Mouse (Mus musculus): ENCODE measurements around the gene Mettl18. TPM values are rescaled to one million over a fixed set of nuclear protein-coding genes. Genes with fewer than 3 reads are reported as not detected.

Gene Mettl18
- total and polyA plus RNA-seq, 2 experiments from 2014 or later = 4.9 to 6.8 TPM

DNA sequence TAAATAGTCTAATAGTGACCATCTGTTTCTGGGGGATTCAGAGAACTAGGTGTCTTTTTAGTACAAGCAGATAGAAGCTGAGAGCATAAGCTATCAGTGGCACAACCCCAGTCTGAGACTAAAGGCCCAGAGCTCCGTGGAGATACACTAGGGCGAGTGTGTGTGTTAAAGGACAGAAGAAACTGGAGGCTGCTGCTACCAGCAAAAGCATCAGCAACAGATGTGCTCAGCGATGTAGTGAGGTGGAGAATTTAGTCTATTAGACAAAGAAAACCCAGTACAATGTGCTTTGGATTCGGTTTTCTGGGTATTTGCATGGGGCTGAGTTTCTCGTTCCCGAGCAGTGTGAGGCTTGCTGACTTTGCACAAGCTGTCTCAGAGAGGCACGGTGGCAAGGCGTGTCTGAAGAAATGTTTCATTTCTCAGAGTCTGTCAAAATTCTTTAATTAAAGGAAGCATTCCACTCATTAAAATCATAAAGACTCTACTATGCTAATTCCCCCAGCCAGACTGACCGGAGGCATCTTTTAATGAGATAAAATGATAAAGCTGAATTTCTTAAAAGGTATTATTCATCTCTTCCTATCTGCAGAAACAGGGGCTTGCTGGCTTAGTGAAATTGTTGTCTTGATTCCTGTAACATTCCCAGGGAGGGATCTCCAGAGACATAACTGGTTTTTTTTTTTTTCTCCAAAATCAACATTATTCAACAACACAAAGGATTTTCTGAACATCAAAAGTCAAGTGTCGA lies 45.9 kb downstream of the Mettl18 start:
- Histone ChIP-seq H3K36me3 (ENCODE audit: insufficient read depth) (no peaks in the 10 kb centered on the region), H3K4me1 (ENCODE audit: insufficient read depth) (no peaks in the 10 kb centered on the region), H3K9ac (no peak overlapping the region), H3K9me3 (ENCODE audit: low read length) (no peaks in the 10 kb centered on the region), H3K27me3 (ENCODE audit: insufficient read depth, low read length) (no peaks in the 10 kb centered on the region), H3K4me3 (ENCODE audit: low read depth, low read length) (no peak overlapping the region), H3K4me2 (ENCODE audit: low read depth) (no peak overlapping the region), H3K27ac (ENCODE audit: low read depth, low read length) (no peak overlapping the region)
- no peak for DNase-seq
- TF ChIP-seq CTCF (IDR thresholded peaks at IDR 0.05; ENCODE audit: low read depth) = no peak
- ATAC-seq = no peak
- WGBS = 66% methylated on average over 10 of the region's 10 CpGs

- TF ChIP-seq CTCF (IDR thresholded peaks at IDR 0.05; ENCODE audit: low read depth) = no peak
- Histone ChIP-seq H3K36me3 (ENCODE audit: insufficient read depth) (no peaks in the 10 kb centered on the region), H3K9ac (no peak overlapping the region), H3K4me3 (ENCODE audit: low read depth, low read length) (no peak overlapping the region), H3K4me2 (ENCODE audit: low read depth) (no peak overlapping the region), H3K27ac (ENCODE audit: low read depth, low read length) (no peak overlapping the region), H3K4me1 (ENCODE audit: insufficient read depth) (no peaks in the 10 kb centered on the region), H3K27me3 (ENCODE audit: insufficient read depth, low read length) (no peaks in the 10 kb centered on the region), H3K9me3 (ENCODE audit: low read length) (no peaks in the 10 kb centered on the region)
- 26% methylated on average over 3 of the region's 3 CpGs for WGBS
- ATAC-seq (no peak), DNase-seq (no peak)
Measured at GRCm38 (mm10) chr1:164043549-164043948, 48.9 kb downstream of the Mettl18 start.

Other genes with a start within 250 kb of the Mettl18 start
- 193 and 205 TPM in 2 replicates for gene Kifap3, start 215.3 kb upstream of the Mettl18 start, total RNA-seq (2014; rRNA removed)
- 127 and 144 TPM in 2 replicates for gene Kifap3, start 215.3 kb upstream of the Mettl18 start, polyA plus RNA-seq (2015; fragmentation: Nextera tagmentation; extraction: Ambion mirVana)
- gene Scyl3, start 65.8 kb upstream of the Mettl18 start, total RNA-seq (2014; rRNA removed) = 17.1 and 29.6 TPM in 2 replicates
- gene Scyl3, start 65.8 kb upstream of the Mettl18 start, polyA plus RNA-seq (2015; fragmentation: Nextera tagmentation; extraction: Ambion mirVana) = 9.0 and 11.3 TPM in 2 replicates
- gene BC055324, start 93 bp upstream of the Mettl18 start, total RNA-seq (2014; rRNA removed) = 4.9 and 5.0 TPM in 2 replicates
- 1.6 and 1.7 TPM in 2 replicates for gene BC055324, start 93 bp upstream of the Mettl18 start, polyA plus RNA-seq (2015; fragmentation: Nextera tagmentation; extraction: Ambion mirVana)
- not detected in 2 replicates for gene Sele, start 53.3 kb downstream of the Mettl18 start, total RNA-seq (2014; rRNA removed)
- gene Sele, start 53.3 kb downstream of the Mettl18 start, polyA plus RNA-seq (2015; fragmentation: Nextera tagmentation; extraction: Ambion mirVana) = not detected in 2 replicates
- gene Sell, start 67.1 kb downstream of the Mettl18 start, total RNA-seq (2014; rRNA removed) = 0.14 and 0.15 TPM in 2 replicates
- 0.11 and 0.14 TPM in 2 replicates for gene Sell, start 67.1 kb downstream of the Mettl18 start, polyA plus RNA-seq (2015; fragmentation: Nextera tagmentation; extraction: Ambion mirVana)
- gene Selp, start 120.4 kb downstream of the Mettl18 start, total RNA-seq (2014; rRNA removed) = not detected in 2 replicates
- gene Selp, start 120.4 kb downstream of the Mettl18 start, polyA plus RNA-seq (2015; fragmentation: Nextera tagmentation; extraction: Ambion mirVana) = not detected in 2 replicates
- 0.15 and 0.48 TPM in 2 replicates for gene F5, start 156.9 kb downstream of the Mettl18 start, total RNA-seq (2014; rRNA removed)
- 0.18 and 0.29 TPM in 2 replicates for gene F5, start 156.9 kb downstream of the Mettl18 start, polyA plus RNA-seq (2015; fragmentation: Nextera tagmentation; extraction: Ambion mirVana)